16 mouse cellular contexts compared by ENCODE assay signal in genomic region chr13:116967459-116967858, GRCm38 (mm10).
"Had no signal": no experiment of that assay in that cellular context is flagged by ENCODE, and none has a peak within 500 bp of the region (broad histone marks: within the 10 kb centered on the region; RNA-seq: fewer than 3 reads in every experiment).

No protein-coding gene starts in this region.

- ATAC-seq: hindbrain, postnatal 0 days; intestine, embryonic 16.5 days had no signal

- DNase-seq: gastrocnemius, adult 2 months; gastrocnemius, postnatal 14 days; gastrocnemius, postnatal 36 days; heart, adult 18-20 months; heart, postnatal 14 days; heart, postnatal 36 days; kidney, adult 11 months; kidney, adult 2 months; kidney, adult 9 months; kidney, postnatal 14 days; kidney, postnatal 36 days; layer of hippocampus, adult 9-11 months; liver; liver, embryonic 13.5 days had no signal
